Mouse (Mus musculus): ENCODE data around the gene Krt18. TPM values are rescaled to one million over a fixed set of nuclear protein-coding genes. Genes with fewer than 3 reads are reported as not detected.

Gene Krt18
- polyA plus RNA-seq (2014; fragmentation: Nextera tagmentation; extraction: Ambion mirVana): 20.5 and 22.7 TPM in 2 replicates

DNA sequence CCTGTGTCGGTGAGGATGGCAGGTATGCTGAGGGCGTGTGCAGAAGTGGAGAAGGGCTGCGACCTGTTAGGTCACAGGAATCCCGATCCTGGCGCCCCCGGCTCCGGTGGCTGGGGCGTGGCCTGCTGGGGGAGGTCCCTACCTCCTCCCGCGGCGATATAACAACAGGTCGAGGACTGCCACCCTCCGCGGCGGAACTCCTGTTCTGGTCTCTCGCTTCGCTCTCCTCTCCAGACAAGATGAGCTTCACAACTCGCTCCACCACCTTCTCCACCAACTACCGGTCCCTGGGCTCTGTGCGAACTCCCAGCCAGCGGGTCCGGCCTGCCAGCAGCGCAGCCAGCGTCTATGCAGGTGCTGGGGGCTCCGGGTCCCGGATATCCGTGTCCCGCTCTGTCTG lies at the start of gene Krt18:
TSS of gene Krt18 (plus strand) at position 141 of the 400 bp plus-strand sequence.
- H3K4me2 ChIP-seq (replicated peaks; ENCODE audit: low read depth, low read length): peak within 1 kb of the TSS; percentile 22
- H3K9ac ChIP-seq (ENCODE audit: low read depth, low read length): no peak within 1 kb of the TSS
- H3K27ac ChIP-seq (ENCODE audit: low read depth, low read length): no peak within 1 kb of the TSS
- H3K36me3 ChIP-seq (ENCODE audit: control insufficient read depth, insufficient read depth, low read length): no peaks in the 10 kb centered on the region
- no peaks in the 10 kb centered on the region for H3K4me1 ChIP-seq (replicated peaks; ENCODE audit: control insufficient read depth, insufficient read depth, low read length)
- ATAC-seq (ENCODE audit: low FRiP score) (no peak), DNase-seq (ENCODE audit: low spot score) (no peak)
- H3K9me3 ChIP-seq (ENCODE audit: control insufficient read depth, low read length): no peaks in the 10 kb centered on the region
- peaks cover 26% of the 10 kb centered on the region for H3K27me3 ChIP-seq (ENCODE audit: control insufficient read depth, insufficient read depth, low read length)
- H3K4me3 ChIP-seq (ENCODE audit: low read depth, low read length): 0 out of 2 replicates have a peak within 1 kb of the TSS, but pooled peaks have one; percentile 0
- 3% methylated on average over 28 of the region's 28 CpGs for WGBS

DNA sequence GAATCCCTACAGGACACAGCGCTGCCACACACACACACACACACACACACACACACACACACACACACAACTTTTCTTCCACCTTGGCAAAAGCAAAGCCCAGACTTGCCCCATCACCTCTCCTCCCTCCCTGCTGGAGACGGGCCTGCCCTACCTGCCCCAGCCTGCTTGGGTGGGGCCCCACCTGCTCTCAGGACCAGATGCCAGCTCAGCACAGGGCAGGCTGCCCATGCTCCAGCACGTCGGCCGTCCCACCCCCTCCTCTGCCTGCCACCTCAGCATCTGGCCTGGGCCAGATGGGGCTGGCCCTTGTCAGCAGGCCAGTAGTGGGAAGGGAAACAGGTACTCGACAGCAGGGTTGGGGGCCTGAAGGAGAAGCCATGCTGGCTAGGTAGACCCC lies 47.1 kb upstream of the Krt18 start:
- Histone ChIP-seq H3K9me3 (ENCODE audit: control insufficient read depth, low read length) (no peaks in the 10 kb centered on the region), H3K4me1 (replicated peaks; ENCODE audit: control insufficient read depth, insufficient read depth, low read length) (no peaks in the 10 kb centered on the region; the same call in none of the 2 replicates), H3K9ac (ENCODE audit: low read depth, low read length) (no peak overlapping the region), H3K27me3 (ENCODE audit: control insufficient read depth, insufficient read depth, low read length) (no peaks in the 10 kb centered on the region), H3K4me2 (replicated peaks; ENCODE audit: low read depth, low read length) (no peak overlapping the region), H3K36me3 (ENCODE audit: control insufficient read depth, insufficient read depth, low read length) (no peaks in the 10 kb centered on the region), H3K4me3 (ENCODE audit: low read depth, low read length) (no peak overlapping the region), H3K27ac (ENCODE audit: low read depth, low read length) (no peak overlapping the region)
- 82% methylated on average over 6 of the region's 6 CpGs for WGBS
- DNase-seq (ENCODE audit: low spot score) (no peak), ATAC-seq (ENCODE audit: low FRiP score) (no peak)

DNA sequence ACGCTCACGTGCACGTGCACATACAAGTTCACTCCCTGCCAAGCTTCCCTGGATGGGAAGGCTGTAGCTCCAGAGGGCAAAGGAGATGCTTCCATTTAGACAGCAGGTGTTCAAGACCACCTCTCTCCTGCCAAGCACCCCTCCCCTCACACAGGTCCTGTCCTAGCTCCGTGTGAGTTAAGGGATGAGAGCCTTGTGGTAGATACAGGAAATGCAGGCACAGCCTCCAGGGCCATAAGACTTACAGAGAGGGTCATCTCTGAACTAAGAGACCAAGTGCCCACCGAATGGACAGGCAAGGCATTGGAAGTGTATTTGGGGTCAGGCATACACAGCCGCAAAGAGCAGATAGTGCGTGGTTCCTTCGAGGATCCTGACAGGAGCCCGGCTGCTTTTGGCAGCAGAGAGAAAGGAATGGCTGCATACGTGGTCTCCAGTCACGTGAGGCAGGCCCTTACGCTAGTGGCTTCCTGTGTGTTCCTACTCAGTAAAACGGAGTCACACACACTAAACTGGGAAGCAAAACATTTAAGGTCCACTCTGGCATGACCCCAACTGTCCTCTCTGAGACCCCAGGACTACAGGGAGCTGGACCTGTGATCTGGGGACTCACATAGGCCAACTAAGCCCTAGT lies 44.5 kb upstream of the Krt18 start:
- H3K27ac ChIP-seq (ENCODE audit: low read depth, low read length): no peak overlapping the region
- no peak for ATAC-seq (ENCODE audit: low FRiP score)
- no peaks in the 10 kb centered on the region for H3K36me3 ChIP-seq (ENCODE audit: control insufficient read depth, insufficient read depth, low read length)
- peak overlapping the region; percentile 41; the same call in 1 of the 2 replicates for H3K4me2 ChIP-seq (replicated peaks; ENCODE audit: low read depth, low read length)
- H3K27me3 ChIP-seq (ENCODE audit: control insufficient read depth, insufficient read depth, low read length): no peaks in the 10 kb centered on the region
- no peak overlapping the region for H3K4me3 ChIP-seq (ENCODE audit: low read depth, low read length)
- WGBS: 82% methylated on average over 13 of the region's 13 CpGs
- no peaks in the 10 kb centered on the region for H3K9me3 ChIP-seq (ENCODE audit: control insufficient read depth, low read length)
- H3K9ac ChIP-seq (ENCODE audit: low read depth, low read length): peak overlapping the region; percentile 52; the same call in 1 of the 2 replicates
- peak; percentile 20 for DNase-seq (ENCODE audit: low spot score)
- no peaks in the 10 kb centered on the region for H3K4me1 ChIP-seq (replicated peaks; ENCODE audit: control insufficient read depth, insufficient read depth, low read length)

DNA sequence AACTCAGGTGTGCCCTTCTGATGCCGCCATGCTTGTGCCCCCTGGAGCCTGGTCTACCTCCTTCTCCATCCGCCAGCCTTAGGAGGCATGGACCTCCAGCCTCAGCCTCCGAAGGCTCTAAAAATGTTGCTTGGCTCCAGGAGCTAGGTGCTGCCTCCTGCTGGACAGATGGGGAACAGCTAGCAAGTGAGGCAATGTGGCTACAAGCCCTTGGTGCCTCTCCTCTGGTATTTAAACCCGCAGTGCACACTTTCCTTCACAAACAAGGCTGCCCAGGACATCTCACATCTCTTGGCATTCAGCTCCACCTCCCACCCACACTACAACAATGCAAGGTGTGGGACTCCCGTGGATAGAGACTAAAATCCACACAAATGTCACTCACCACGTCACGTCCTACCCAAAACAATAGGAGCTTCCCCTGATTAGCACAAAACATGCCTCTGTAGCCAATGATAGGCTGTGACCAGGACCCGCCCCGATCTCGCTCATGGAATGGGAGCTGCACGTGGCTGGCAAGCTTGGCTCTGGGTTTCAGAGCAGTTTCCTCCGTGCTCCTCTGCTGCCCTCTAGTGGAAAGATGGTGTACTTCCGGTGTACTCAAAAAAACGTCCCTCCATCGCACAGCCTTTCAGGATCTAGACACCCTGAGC lies 43.9 kb upstream of the Krt18 start:
- H3K4me2 ChIP-seq (replicated peaks; ENCODE audit: low read depth, low read length): peak overlapping the region; percentile 41
- peak overlapping the region; percentile 25 for H3K4me3 ChIP-seq (ENCODE audit: low read depth, low read length)
- DNase-seq (ENCODE audit: low spot score): peak; percentile 98
- H3K27ac ChIP-seq (ENCODE audit: low read depth, low read length): peak overlapping the region; percentile 47; the same call in 1 of the 2 replicates
- no peaks in the 10 kb centered on the region; the same call in 1 of the 2 replicates for H3K27me3 ChIP-seq (ENCODE audit: control insufficient read depth, insufficient read depth, low read length)
- H3K36me3 ChIP-seq (ENCODE audit: control insufficient read depth, insufficient read depth, low read length): no peaks in the 10 kb centered on the region
- no peaks in the 10 kb centered on the region for H3K4me1 ChIP-seq (replicated peaks; ENCODE audit: control insufficient read depth, insufficient read depth, low read length)
- ATAC-seq (ENCODE audit: low FRiP score): peak; percentile 96
- H3K9me3 ChIP-seq (ENCODE audit: control insufficient read depth, low read length): no peaks in the 10 kb centered on the region
- H3K9ac ChIP-seq (ENCODE audit: low read depth, low read length): peak overlapping the region; percentile 52
- WGBS: 4% methylated on average over 15 of the region's 15 CpGs

DNA sequence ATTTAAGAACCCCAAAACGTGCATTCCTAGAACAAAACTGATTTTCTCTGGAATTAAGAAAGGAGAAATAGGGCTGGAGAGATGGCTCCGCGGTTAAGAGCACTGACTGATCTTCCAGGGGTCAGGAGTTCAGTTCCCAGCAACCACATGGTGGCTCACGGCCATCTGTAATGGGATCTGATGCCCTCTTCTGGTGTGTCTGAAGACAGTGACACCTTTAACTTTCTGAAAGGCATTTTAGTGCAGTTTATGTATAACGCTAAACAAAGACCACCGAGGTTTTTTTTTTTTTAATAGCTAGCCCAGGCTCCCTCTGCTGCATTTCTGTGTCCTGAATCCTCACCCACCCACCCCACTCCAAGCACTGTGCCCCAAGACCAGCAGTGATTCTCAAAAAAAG lies 43.2 kb upstream of the Krt18 start:
- Histone ChIP-seq H3K27me3 (ENCODE audit: control insufficient read depth, insufficient read depth, low read length) (no peaks in the 10 kb centered on the region; the same call in 1 of the 2 replicates), H3K36me3 (ENCODE audit: control insufficient read depth, insufficient read depth, low read length) (no peaks in the 10 kb centered on the region), H3K4me2 (replicated peaks; ENCODE audit: low read depth, low read length) (no peak overlapping the region), H3K27ac (ENCODE audit: low read depth, low read length) (no peak overlapping the region), H3K9ac (ENCODE audit: low read depth, low read length) (no peak overlapping the region), H3K9me3 (ENCODE audit: control insufficient read depth, low read length) (no peaks in the 10 kb centered on the region), H3K4me1 (replicated peaks; ENCODE audit: control insufficient read depth, insufficient read depth, low read length) (no peaks in the 10 kb centered on the region), H3K4me3 (ENCODE audit: low read depth, low read length) (no peak overlapping the region)
- no peak for ATAC-seq (ENCODE audit: low FRiP score)
- no peak for DNase-seq (ENCODE audit: low spot score)
- WGBS: 20% methylated on average over 6 of the region's 6 CpGs

DNA sequence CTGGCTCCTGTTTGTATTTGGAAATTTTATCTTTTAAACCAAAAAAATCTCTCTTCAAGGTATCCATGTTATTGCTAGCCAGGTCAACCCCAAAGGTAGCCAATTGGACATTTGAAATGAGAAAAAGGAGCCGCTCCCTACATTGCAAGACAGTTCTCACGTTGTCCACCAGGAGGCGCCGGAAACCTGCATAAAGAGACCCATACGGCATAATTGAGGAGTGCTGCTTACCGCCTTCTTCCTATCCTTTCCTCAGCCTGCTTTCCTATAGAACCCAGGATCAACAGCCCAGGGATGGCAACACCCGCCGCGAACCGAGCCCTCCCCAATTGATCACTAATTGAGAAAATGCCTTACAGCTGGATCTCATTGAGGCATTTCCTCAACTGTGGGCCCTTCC lies 39.9 kb upstream of the Krt18 start:
- WGBS: under 1% methylated on average over 10 of the region's 10 CpGs
- DNase-seq (ENCODE audit: low spot score): peak; percentile 92
- H3K4me1 ChIP-seq (replicated peaks; ENCODE audit: control insufficient read depth, insufficient read depth, low read length): no peaks in the 10 kb centered on the region
- H3K9me3 ChIP-seq (ENCODE audit: control insufficient read depth, low read length): no peaks in the 10 kb centered on the region
- H3K9ac ChIP-seq (ENCODE audit: low read depth, low read length): no peak overlapping the region
- no peak for ATAC-seq (ENCODE audit: low FRiP score)
- no peak overlapping the region for H3K4me2 ChIP-seq (replicated peaks; ENCODE audit: low read depth, low read length)
- no peak overlapping the region for H3K4me3 ChIP-seq (ENCODE audit: low read depth, low read length)
- no peaks in the 10 kb centered on the region; the same call in 1 of the 2 replicates for H3K27me3 ChIP-seq (ENCODE audit: control insufficient read depth, insufficient read depth, low read length)
- H3K36me3 ChIP-seq (ENCODE audit: control insufficient read depth, insufficient read depth, low read length): no peaks in the 10 kb centered on the region
- H3K27ac ChIP-seq (ENCODE audit: low read depth, low read length): no peak overlapping the region

DNA sequence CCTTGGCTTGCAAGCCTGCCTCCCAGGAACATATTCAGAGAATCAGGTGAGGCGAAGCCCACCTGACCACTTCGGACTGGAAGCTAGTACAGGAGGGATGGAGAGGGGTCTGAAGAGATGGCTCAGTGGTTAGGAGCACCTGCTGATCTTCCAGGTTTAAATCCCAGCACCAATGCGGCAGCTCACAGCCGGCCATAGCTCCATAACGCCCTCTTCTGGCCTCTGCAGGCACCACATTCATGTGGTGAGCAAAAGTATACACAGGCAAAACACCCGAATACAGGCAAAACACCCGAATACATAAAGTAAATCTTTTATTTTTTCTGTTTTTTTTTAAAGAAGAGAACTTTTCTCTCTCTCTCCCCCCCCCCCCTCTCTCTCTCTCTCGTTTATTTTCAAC lies 39.3 kb upstream of the Krt18 start:
- Histone ChIP-seq H3K4me1 (replicated peaks; ENCODE audit: control insufficient read depth, insufficient read depth, low read length) (no peaks in the 10 kb centered on the region), H3K27me3 (ENCODE audit: control insufficient read depth, insufficient read depth, low read length) (no peaks in the 10 kb centered on the region; the same call in 1 of the 2 replicates), H3K9me3 (ENCODE audit: control insufficient read depth, low read length) (no peaks in the 10 kb centered on the region), H3K9ac (ENCODE audit: low read depth, low read length) (no peak overlapping the region), H3K4me2 (replicated peaks; ENCODE audit: low read depth, low read length) (no peak overlapping the region), H3K36me3 (ENCODE audit: control insufficient read depth, insufficient read depth, low read length) (no peaks in the 10 kb centered on the region), H3K27ac (ENCODE audit: low read depth, low read length) (no peak overlapping the region), H3K4me3 (ENCODE audit: low read depth, low read length) (no peak overlapping the region)
- ATAC-seq (ENCODE audit: low FRiP score): no peak
- no peak for DNase-seq (ENCODE audit: low spot score)
- 68% methylated on average over 8 of the region's 8 CpGs for WGBS

DNA sequence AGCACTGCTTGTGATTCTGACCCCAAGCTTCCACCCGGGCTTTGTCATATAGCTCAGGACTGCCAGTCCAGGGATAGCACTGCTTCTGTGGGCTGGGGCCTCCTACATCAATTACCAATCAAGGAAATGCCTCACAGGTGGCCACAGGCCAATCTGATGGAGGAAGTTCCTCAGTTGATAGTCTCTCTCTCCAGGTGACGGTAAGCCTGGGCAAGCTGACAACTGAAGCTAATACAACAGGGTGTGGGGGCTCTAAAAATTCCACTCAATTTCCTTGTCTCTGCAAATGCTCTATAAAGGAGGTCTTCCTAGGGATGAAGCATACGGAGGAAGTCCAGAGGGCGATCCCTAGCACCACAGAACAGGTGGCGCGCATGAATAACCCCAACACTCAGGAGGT lies 37.0 kb upstream of the Krt18 start:
- ATAC-seq (ENCODE audit: low FRiP score): no peak
- Histone ChIP-seq H3K9ac (ENCODE audit: low read depth, low read length) (no peak overlapping the region), H3K27me3 (ENCODE audit: control insufficient read depth, insufficient read depth, low read length) (no peaks in the 10 kb centered on the region; the same call in none of the 2 replicates), H3K27ac (ENCODE audit: low read depth, low read length) (no peak overlapping the region), H3K4me3 (ENCODE audit: low read depth, low read length) (no peak overlapping the region), H3K4me2 (replicated peaks; ENCODE audit: low read depth, low read length) (no peak overlapping the region), H3K9me3 (ENCODE audit: control insufficient read depth, low read length) (no peaks in the 10 kb centered on the region), H3K4me1 (replicated peaks; ENCODE audit: control insufficient read depth, insufficient read depth, low read length) (no peaks in the 10 kb centered on the region), H3K36me3 (ENCODE audit: control insufficient read depth, insufficient read depth, low read length) (no peaks in the 10 kb centered on the region)
- DNase-seq (ENCODE audit: low spot score): no peak
- 92% methylated on average over 6 of the region's 6 CpGs for WGBS

DNA sequence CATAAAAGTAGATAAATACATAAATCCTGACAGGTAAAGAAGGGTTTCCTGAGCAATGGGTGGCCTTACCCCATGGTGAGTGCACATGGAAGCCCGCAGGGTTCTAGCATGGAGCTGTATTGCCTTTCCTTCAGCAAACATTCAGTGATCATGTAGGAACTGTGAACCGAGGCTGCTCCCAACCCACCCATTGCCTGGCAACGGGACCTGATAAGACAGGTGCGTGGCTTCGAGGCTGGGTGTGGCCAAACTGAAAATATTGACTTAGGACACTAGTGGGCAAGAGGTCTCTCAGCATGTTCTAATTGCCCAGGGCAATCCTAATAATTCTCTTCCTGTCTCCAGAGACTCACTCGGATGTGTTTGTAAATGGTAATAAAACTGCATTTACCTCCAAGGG lies 33.6 kb upstream of the Krt18 start:
- H3K27ac ChIP-seq (ENCODE audit: low read depth, low read length): no peak overlapping the region
- H3K27me3 ChIP-seq (ENCODE audit: control insufficient read depth, insufficient read depth, low read length): no peaks in the 10 kb centered on the region; the same call in 1 of the 2 replicates
- WGBS: 88% methylated on average over 6 of the region's 6 CpGs
- H3K9ac ChIP-seq (ENCODE audit: low read depth, low read length): no peak overlapping the region
- no peaks in the 10 kb centered on the region for H3K4me1 ChIP-seq (replicated peaks; ENCODE audit: control insufficient read depth, insufficient read depth, low read length)
- H3K4me3 ChIP-seq (ENCODE audit: low read depth, low read length): no peak overlapping the region
- ATAC-seq (ENCODE audit: low FRiP score) (no peak), DNase-seq (ENCODE audit: low spot score) (no peak)
- no peak overlapping the region for H3K4me2 ChIP-seq (replicated peaks; ENCODE audit: low read depth, low read length)
- no peaks in the 10 kb centered on the region for H3K9me3 ChIP-seq (ENCODE audit: control insufficient read depth, low read length)
- H3K36me3 ChIP-seq (ENCODE audit: control insufficient read depth, insufficient read depth, low read length): no peaks in the 10 kb centered on the region
